Mouse (Mus musculus) adrenal gland, postnatal 36 days (tissue): ENCODE data around the gene Hist1h1a. TPM values are rescaled to one million over a fixed set of nuclear protein-coding genes. Genes with fewer than 3 reads are reported as not detected.
A peak's percentile ranks its signal among the peaks of the same experiment; 100 is the strongest.
"Not testable (repeated sequence)": the region's sequence is repeated elsewhere in the genome, so short reads cannot be mapped to it uniquely, and the experiment has no call there.

ENCODE experiments used
- DNase-seq, 2 experiments: peaks; one replicate each; pipeline ENCODE4 v3.0.0; 2021; ENCODE audit warnings: mixed read lengths in 1 of 2
- long read RNA-seq, 2 experiments: library from polyadenylated mRNA; stranded (forward); transcript quantifications; one replicate each; pipeline ENCODE4 v2.0.0; 2021; ENCODE audit warnings: borderline sequencing depth in 2 of 2
- total RNA-seq, 2 experiments: library from RNA; stranded (reverse); gene quantifications; 2 replicates each; pipeline ENCODE4 v1.2.3; 2021

The Hist1h1a gene
- 10 to 100 TPM; 35.0 to 39.8 TPM for total RNA-seq
- long read RNA-seq, experiment 1: 0 reads
- long read RNA-seq, experiment 2: 0 reads

DNA sequence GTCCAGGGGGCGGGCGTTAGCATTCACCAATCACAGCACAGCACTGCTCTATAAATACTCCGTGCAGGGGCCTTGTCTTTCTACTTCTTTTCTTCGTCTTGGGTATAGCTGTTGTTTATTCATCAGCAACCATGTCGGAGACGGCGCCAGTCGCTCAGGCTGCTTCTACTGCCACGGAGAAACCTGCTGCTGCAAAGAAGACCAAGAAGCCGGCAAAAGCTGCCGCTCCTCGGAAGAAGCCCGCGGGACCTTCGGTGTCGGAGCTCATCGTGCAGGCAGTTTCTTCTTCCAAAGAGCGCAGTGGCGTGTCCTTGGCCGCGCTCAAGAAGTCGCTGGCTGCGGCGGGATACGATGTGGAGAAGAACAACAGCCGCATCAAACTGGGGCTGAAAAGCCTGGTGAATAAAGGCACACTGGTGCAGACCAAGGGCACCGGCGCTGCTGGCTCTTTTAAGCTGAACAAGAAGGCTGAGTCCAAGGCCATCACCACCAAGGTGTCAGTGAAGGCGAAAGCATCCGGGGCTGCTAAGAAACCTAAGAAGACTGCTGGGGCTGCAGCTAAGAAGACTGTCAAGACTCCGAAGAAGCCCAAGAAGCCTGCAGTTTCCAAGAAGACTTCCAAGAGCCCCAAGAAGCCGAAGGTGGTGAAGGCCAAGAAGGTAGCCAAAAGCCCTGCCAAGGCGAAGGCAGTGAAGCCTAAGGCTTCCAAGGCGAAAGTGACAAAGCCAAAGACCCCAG, at the start of gene Hist1h1a:
Gene Hist1h1a, plus strand, starts transcription at position 81 of the 738 bp plus-strand sequence.
- DNase-seq: peak; percentile 83 to 90

DNA sequence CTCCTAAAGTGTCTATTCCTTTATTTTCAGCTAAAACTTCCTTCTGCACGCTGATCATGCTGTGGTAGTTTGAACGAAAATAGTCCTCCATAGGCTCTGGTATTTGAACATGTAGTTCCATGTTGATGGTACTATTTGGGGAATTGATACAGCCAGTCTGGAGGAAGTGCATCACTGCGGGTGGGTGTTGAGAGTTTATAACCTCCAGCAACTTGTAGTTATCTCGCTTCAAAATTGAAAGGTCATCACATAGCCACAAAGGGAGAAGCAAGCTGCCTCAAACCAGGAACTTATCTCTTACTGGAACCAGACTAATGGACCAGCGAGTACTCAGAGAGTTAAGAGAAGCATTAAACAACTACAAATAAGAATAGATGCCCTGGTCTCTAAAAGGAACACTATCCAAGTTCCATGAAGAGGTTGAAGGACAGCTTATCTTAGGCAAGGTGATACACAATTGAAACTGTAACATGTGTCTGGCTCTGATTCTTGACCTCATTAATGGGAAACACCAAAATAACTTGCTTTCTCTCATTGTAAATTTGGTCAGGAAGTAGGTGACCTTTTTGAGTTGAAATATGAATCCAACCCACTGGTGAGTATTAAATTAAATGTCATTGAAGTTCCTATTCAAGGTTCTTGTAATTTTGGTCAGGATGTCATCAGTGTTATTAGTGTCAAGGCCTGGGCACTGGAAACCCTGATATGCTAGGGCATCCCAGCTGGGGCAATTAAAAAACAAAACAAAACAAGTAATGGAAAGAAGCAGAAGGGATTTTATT, 47.0 kb upstream of the Hist1h1a start:
- no peak for DNase-seq

DNA sequence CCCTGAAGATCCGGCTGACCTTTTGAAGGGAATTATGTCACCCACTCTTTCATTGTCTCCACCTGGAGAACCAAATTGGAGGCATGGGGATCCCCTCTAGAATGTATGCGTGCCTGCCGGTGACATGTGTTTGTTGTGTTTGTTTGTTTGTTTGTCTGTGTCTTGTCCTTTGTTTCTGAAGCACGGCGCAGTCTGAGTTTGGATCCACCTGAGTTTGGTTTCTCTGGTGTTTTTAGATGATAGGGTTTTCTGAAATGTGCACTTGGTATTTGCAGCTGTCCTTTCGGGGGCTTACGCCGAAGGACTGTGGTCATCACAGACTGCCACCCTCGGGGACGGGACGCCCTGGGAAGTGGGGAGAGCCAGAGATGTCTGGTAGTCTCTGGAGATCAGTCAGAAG, 46.3 kb upstream of the Hist1h1a start:
- no peak for DNase-seq

DNA sequence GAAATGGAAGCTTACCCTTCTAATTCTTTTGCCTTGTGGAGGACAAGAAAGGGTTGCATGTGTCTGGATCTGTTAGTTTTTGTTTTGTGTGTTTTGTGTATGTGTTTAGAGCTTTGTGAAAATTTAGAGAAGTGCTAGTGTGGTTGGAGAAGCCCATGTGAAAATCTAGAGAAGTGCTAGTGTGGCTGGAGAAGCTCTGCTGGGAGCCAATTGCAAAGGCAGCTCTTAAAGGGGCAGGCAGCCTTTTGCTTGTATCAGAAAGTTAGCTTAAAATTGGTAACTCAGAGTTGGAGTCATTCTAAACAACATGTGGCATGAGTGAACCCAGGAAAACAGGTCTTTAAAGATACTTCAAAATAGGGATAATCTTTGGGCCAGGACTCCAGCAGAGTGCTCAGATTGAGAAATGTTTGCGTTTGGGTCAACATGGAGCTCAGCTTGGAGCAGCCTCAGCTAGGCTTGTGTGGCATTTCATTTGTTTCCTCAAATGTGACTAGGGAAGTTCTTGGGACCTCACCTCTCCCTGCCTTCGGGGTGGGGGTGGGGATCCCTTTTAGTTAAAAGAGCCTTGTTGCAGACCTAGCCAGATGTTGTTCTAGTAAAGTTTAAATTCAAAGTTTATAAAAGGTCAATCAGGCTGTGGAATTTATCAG, 45.7 kb upstream of the Hist1h1a start:
- not testable (repeated sequence) for DNase-seq

DNA sequence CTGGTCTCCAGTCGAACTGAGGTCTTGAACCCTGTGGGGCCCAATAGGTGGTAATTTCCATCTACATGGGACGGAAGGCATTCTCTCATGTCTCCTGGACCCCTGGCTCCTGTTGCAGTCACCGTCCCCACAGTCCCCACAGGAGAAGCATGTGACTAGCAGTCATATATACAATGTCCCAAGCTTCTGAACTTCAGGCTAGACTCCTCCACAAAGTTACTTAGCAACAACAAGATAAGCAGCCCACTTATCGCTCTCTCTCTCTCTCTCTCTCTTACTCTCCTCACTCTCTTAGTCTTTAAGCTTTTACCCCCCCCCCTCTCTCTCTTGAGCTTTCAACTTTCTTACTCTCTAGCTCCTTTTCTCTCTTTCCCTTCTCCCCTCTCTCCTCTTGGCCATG, 39.2 kb upstream of the Hist1h1a start:
- DNase-seq: no peak

DNA sequence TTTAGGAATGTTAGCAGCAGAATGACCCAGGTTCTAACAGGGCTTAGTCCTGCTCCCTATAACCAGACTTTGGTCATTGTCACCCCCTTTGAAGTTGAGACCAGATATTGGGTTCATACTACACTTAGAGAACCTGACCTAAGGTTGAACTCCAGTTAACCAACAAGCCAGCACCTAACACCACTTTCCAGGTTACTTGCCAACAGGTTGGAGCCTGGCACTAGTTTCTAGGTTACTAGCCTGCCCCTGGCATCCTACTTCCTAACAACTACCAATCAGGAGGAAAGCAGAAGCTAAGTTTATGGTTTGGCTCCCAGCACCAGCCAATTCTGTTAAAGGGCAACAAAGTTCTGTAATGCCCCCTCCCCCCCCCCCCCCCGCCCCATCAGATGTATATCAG, 38.3 kb upstream of the Hist1h1a start:
- DNase-seq: no peak

DNA sequence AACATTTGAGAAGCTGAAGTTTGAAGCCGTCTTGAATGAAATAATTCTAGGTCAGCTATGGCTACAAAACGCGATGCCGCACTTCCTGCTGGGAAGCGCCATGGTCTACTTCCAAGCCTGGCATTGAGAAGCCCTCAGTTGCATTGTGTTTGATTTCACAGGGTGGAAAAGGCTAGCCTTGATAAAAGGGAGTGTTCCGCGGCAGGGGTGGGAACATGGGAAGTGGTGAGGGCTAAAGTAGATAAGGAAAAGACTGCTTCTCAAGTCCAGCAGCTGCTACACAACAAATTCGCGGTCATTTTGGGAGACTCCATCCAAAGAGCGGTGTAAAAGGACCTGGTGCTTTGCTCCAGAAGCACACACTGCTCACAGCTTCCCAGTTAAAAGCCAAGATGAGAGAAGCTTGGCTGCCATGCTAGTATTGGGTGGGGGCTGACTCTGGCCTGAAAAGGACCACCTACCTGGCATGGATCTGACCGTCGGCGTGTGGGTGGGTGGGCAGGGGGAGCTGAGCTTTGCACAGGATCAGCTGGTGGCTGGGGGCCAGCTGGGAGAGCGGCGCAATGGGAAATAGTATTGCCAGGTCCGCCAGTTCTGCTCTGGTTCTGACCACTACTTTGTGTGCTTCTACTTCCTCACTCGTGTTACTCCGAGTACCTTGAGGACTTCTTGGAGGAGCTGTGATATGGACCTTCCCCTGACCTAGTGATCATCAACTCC, 34.8 kb upstream of the Hist1h1a start:
- no peak for DNase-seq

DNA sequence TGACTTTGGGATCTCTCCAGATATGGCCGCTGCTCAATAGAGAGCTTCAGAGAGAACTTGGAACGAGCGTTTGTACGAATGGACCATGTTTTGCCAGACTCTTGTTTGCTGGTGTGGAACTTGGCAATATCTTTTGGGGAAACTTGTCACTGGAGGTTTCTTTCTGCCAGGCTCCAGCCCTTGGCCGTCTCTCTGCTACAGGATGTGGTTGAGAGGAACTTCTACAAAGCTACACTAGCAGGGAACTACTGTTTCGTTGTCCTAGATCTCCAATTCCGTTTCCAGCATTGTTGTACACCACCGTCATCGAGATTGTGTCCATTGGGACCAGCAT, 34.3 kb upstream of the Hist1h1a start:
- no peak for DNase-seq

DNA sequence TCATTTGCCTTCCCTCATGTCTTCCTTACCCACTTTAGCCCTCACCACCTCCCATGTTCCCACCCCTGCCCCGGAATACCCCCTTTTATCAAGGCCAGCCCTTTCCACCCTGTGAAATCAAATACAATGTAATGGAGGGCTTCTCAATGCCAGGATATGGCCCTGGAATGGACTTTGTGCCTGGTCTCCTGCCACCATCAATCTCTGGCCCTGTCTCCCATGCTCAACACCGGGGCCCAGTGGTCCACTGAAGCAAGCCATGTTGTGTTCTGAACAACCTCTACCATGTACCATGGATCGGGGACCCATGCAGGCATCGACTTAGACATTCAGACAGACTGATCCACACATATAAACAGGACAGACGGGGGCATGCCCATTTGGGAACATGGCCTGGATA, 33.8 kb upstream of the Hist1h1a start:
- DNase-seq: no peak

DNA sequence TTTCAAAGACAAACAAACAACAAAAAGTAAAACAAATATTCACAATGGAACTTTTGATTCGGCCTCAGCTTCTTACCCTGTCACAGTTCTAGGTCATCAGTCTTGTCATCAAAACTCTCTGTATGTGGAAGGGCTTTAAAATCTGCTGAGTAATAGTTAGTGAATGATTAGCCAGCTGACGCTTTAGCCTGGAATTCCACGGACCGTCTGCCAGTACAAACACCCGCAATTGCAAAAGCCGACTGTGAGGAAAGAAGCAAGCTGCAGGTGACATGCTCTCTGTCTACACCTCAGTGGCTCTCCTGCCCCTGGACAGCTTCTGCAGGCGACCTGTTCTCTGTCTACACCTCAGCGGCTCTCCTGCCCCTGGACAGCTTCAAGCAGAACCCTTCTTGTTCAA, 33.0 kb upstream of the Hist1h1a start:
- peak; percentile 48 to 57 for DNase-seq

DNA sequence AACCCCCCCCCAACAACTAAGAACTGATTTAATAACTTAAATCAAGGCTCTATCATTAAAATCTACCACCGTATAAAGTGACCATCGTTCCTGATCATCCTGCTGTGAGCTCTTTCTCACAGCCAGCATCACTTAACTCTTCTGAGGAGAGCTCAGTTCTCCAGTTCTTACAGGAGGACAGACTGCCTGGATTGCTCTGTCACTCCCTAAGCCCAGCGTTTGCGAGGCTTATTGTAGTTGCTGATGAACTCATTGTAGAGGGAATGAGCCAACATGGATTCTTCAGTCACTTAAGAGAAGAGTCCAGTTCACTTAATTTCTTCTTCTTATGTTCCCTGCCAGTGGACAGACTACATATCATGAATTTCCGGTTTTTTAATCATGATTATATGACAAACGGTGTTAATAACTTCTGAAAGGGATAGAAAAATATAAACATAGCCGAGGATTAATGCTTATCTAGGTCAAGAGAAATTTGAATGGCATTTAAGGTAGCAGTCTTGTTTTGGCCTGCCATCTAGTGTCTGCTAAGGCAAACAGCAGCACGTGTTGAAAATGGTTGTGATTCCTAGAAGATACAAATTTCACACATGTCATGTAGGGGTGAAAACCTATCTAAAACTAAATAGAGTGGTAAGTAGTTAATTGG, 31.2 kb upstream of the Hist1h1a start:
- DNase-seq: no peak

DNA sequence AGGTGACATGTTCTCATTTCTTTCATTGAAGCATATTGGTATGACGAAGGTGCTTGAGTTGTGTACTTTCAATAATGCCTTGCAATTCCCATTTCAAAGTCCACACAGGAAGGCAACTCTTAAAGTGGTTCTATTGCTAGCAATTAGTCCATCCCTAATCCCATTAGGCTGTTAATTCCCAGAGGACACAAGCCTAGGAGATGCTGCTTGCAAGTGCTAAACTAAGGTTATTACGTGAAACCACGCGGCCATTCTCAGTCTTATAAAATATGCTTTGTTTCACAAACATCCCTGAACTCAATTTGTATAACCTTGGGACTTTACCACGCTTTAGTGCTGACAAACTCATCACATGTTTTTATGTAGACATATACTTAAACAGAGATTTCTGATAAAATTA, 26.4 kb upstream of the Hist1h1a start:
- DNase-seq: no peak

DNA sequence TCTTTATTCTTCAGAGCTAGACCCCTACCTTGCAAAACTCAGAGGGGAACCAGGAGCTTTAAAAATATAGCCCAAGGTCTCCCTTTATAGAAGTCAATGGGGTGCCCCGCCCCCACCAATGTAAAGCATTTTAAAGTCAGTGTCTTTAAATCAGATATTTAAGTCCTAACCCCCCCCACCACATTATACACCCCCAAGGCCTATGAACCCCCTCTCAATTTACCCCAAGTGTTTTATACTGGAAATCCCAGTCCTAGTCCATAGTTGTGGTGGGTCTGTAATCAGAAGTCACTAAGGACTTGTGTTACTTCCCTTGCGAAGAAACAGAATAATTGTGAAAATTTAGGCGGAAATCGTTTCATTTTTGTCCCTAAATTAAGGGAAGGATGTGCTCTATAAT, 25.4 kb upstream of the Hist1h1a start:
- DNase-seq: no peak

DNA sequence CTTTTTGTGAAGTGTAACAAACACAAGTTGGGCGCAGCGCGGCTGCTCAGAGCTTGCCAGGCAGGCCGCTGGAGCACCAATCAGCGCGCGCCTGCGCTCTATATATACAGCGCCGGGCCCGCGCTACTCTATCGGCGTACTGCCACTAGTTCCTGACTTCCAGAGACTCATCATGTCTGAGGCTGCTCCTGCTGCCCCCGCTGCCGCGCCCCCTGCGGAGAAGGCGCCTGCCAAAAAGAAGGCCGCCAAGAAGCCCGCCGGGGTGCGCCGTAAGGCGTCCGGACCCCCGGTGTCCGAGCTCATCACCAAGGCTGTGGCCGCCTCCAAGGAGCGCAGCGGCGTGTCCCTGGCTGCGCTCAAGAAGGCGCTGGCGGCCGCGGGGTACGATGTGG, 24.8 kb upstream of the Hist1h1a start, which contains the start of gene Hist1h1c:
Gene Hist1h1c, plus strand, starts transcription at position 132 of the 392 bp plus-strand sequence.
- peak; percentile 90 to 93 for DNase-seq

DNA sequence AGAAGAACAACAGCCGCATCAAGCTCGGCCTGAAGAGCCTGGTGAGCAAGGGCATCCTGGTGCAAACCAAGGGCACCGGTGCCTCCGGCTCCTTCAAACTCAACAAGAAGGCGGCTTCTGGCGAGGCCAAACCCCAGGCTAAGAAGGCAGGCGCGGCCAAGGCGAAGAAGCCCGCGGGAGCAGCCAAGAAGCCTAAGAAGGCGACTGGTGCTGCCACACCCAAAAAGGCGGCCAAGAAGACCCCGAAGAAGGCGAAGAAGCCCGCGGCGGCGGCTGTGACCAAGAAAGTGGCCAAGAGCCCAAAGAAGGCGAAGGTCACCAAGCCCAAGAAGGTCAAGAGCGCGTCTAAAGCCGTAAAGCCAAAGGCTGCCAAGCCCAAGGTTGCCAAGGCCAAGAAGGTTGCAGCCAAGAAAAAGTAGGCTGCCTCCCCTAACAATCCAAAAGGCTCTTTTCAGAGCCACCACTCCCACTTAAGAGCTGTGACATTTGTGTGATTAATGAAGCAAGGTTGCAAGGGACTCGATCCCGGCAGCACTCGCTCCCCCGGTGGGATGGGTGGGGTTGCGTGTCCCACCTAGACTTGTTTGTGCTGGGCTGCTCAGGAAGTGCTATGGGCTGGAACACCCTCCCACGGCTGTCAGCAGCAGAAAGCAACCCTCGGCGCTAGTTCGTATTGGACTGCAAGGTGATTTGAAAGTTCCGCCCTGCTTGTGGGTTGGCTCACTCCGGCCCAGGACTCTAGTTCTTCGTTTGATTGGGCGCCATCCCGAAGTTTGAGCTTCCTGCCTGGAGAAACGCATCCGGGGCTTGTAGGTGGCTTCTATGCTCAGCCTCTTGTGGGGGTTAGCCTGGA, 24.2 kb upstream of the Hist1h1a start:
- peak; percentile 92 to 94 for DNase-seq

DNA sequence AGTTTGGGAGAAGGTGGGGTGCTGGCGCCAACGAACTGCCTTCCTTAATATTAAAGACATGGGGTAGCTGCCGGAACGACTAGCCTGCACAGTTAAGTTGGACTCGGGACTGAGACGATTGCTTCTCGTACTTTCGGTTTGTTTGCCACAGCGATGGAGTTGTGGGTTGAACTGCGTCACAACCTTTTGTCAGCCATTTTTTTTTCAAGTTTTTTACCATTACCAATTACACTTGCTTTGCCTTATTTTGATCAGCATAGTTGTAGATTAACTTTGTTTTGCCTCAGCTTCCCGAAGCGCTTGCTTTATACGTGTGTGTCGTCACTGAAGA, 23.6 kb upstream of the Hist1h1a start:
- DNase-seq: no peak

DNA sequence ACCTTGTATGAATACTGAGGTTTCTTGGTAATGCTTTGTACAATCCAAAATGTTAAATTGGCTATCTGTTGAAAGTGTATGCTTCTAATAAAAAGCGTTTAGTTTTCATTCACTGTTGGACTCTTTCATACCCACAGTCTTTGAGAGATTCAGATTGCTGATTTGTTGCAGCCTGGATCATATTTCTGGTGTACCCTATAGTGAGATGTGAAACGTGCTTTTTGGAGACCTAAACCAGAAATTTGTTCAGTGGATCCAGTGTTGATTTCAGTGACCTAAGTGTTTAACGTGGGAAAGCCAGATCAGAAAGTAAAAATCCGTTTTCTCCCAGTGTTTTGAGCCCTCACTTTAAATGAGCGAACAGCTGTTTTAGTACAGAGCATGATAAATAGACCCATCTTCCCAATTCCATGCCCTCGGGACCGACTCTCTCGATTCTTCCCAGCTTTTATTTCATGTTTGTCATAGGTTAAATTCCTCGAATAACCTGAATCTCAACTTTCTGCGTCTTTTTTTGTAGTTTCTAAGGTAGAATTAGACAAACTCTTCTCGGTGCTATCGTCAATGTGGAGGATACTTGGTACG, 23.1 kb upstream of the Hist1h1a start:
- no peak for DNase-seq

DNA sequence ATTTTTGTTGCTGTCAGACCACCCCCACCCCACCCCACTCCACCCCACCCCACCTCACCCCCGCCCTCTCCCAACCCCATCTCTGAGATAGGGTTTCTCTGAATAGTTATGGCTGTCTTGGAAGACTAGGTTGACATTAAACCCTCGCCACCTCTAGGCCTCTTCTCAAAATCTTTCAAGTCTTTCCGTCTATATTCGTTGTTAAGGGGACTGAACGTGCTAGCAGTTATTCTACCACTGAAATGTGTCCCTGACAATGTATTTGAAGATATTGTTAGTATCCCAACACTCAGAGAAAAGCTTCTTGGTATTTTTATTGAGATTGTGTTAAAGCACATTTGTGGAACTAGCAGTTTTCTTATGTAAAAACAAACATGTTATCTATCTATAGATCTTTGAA, 22.6 kb upstream of the Hist1h1a start:
- DNase-seq: no peak

DNA sequence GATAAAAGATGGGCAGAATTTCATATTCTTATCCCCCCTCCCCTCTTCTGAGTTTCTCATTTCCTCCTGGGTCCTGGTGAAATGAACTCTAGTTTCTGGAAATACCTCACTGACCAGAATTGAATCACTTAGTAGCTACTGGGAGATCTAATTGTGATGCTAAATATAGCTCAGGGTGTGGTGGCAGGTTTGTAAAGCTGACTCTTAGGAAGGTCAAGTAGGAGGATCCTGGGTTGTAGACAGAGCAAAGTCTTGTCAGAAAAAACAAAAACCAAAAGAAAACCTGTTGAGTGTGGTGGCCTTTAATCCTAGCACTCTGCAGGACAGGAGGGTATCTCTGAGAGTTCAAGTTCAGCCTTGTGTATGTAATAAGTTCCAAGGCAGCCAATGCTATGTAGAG, 21.5 kb upstream of the Hist1h1a start:
- no peak for DNase-seq

DNA sequence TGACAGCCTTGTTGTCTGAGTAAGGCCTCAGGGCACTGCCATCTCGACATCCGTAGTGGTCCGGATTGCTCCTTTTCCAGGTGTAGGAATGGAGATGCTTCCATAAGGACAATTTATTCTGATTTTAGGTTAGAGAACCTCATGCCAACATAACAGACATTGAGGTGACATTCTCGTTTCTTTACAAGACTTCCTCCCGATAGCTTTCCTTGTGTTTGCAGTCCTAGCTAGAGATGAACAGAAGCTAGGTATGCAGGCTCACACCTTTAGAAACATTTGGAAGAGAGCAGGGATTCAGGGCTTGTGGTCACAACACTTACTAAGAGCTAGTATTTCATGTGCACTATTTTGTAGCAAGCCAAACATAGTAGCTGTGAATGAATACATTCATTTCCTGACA, 20.3 kb upstream of the Hist1h1a start:
- no peak for DNase-seq

DNA sequence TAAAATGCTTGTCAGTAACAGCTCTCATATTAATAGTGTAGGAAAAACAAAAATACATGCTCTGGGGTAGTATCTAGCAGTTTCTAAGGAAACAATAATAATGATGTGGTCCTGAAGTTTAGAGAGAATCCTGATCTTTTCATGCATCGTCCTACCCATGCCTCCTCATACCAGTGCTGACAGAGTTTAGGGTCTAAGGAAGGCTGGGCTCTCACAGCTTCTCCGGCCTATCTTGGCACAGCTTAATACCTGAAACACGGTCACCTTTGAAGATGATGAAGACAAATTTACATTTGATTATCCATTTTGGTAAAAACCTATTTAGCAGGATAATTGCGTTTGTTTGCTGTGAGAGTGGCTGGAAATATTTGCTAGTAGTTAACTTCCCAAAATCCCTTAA, 19.5 kb upstream of the Hist1h1a start:
- DNase-seq: no peak
